Mouse (Mus musculus): Measurements from ENCODE around the gene Dusp3.

GRCm38 (mm10) chr11:102027361-102028017 lies 40.7 kb upstream of the Dusp3 start:
- TF ChIP-seq CTCF (IDR thresholded peaks at IDR 0.05; ENCODE audit: borderline replicate concordance, insufficient read depth, low read length) (no peak), POLR2A (IDR thresholded peaks at IDR 0.05; ENCODE audit: low read depth, low read length) (no peak)
